Comparison of ENCODE assay signal across 8 mouse cellular contexts in the genomic region with DNA sequence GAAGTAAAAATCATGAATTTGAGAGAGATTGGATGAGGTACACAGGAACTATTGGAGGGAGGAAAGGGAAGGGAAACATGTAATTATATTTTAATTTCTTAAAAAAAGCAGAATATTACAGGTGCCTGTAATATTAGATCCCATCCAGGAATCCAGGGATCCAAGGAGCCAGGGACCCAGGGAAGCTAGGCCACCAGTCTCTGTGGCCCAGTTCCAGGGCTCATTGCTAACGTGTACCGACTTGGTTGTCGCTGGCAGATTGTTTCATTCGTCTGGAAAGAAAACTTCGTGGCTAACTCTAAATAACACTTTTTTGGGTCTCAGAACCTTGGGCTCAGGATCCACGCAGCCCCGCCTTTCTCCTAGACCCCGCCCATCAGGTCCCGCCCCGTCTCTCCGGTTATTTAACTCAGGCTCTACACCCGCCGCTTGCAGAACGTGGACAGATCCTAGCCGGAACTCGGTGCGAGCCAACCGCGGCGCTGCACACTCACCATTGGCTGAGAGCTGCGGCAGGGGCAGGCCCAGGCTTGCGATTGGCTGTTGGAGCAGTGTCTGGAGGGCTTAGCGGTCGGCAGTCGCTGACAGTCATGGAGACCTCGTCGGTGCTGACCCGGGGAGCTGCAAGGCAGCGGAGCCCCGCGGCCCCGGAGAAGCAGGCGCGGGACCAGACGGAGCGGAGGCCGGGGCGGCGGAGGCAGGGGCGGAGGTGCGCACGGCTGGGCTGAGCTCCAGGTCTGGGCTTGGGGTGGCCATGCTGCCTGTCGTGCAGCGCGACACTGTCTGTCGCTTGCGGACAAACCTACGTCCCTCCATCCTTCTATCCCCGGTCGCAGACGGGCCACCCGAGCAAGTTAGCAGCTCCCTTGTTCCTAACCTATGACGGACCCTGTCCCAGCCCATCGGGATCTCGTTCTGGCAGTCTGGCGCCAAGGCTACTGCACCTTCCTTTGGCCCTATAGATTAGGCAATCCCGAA. TPM values are rescaled to one million over a fixed set of nuclear protein-coding genes. Genes with fewer than 3 reads are reported as not detected.
DNase-seq lines count a peak whose midpoint lies in the region; ATAC-seq and TF ChIP-seq lines count a peak whose summit lies in the region.

Gene Engase, plus strand, starts transcription at position 434 of the 978 bp plus-strand sequence.

- peak; percentile 91 for TF ChIP-seq POLR2A in heart, adult 2 months (IDR thresholded peaks at IDR 0.05; ENCODE audit: insufficient read depth, low read depth, low read length)

- no peaks in the 10 kb centered on the region for H3K27me3 ChIP-seq in embryonic facial prominence, embryonic 14.5 days (replicated peaks; ENCODE audit: control insufficient read depth, insufficient read depth, low read length)
- H3K27me3 ChIP-seq in heart, adult 2 months (ENCODE audit: control insufficient read depth, insufficient read depth, low read length), result no peaks in the 10 kb centered on the region
- H3K27me3 ChIP-seq in limb, embryonic 13.5 days, result 0 out of 2 replicates have a peak, but pooled peaks cover 3% of the 10 kb centered on the region
- no peaks in the 10 kb centered on the region for H3K27me3 ChIP-seq in midbrain, embryonic 16.5 days (ENCODE audit: control insufficient read depth, insufficient read depth, low read depth, low read length)

- no peaks in the 10 kb centered on the region for H3K79me2 ChIP-seq in heart, adult 2 months (replicated peaks; ENCODE audit: control insufficient read depth, insufficient read depth, low read length)

- H3K36me3 ChIP-seq in embryonic facial prominence, embryonic 14.5 days (ENCODE audit: control insufficient read depth, insufficient read depth, low read length), result 0 out of 2 replicates have a peak, but pooled peaks cover 9% of the 10 kb centered on the region
- no peaks in the 10 kb centered on the region for H3K36me3 ChIP-seq in heart, adult 2 months (ENCODE audit: control insufficient read depth, insufficient read depth, low read length)
- H3K36me3 ChIP-seq in limb, embryonic 13.5 days, result 0 out of 2 replicates have a peak, but pooled peaks cover 10% of the 10 kb centered on the region
- no peaks in the 10 kb centered on the region for H3K36me3 ChIP-seq in midbrain, embryonic 16.5 days (ENCODE audit: control insufficient read depth, insufficient read depth, low read length)

- H3K4me3 ChIP-seq in embryonic facial prominence, embryonic 14.5 days (ENCODE audit: low read depth, low read length), result peak within 1 kb of the TSS; percentile 71
- peak within 1 kb of the TSS; percentile 70 for H3K4me3 ChIP-seq in heart, adult 2 months
- peak within 1 kb of the TSS; percentile 75 for H3K4me3 ChIP-seq in limb, embryonic 13.5 days
- H3K4me3 ChIP-seq in midbrain, embryonic 16.5 days (ENCODE audit: low read depth, low read length), result peak within 1 kb of the TSS; percentile 87

- H3K4me2 ChIP-seq in embryonic facial prominence, embryonic 14.5 days (ENCODE audit: low read depth, low read length), result peak within 1 kb of the TSS; percentile 94
- peak within 1 kb of the TSS; percentile 91 for H3K4me2 ChIP-seq in limb, embryonic 13.5 days (replicated peaks)
- H3K4me2 ChIP-seq in midbrain, embryonic 16.5 days (ENCODE audit: low read length), result peak within 1 kb of the TSS; percentile 94

- H3K9ac ChIP-seq in embryonic facial prominence, embryonic 14.5 days (ENCODE audit: low read depth, low read length), result peak within 1 kb of the TSS; percentile 75
- peak within 1 kb of the TSS; percentile 96 for H3K9ac ChIP-seq in heart, adult 2 months (ENCODE audit: low read depth, low read length)
- H3K9ac ChIP-seq in limb, embryonic 13.5 days, result peak within 1 kb of the TSS; percentile 82
- H3K9ac ChIP-seq in midbrain, embryonic 16.5 days (ENCODE audit: low read depth, low read length), result peak within 1 kb of the TSS; percentile 84

- H3K9me3 ChIP-seq in embryonic facial prominence, embryonic 14.5 days (ENCODE audit: control insufficient read depth, low read length), result no peaks in the 10 kb centered on the region
- H3K9me3 ChIP-seq in limb, embryonic 13.5 days, result no peaks in the 10 kb centered on the region
- no peaks in the 10 kb centered on the region for H3K9me3 ChIP-seq in midbrain, embryonic 16.5 days (replicated peaks; ENCODE audit: control insufficient read depth, low read length, poor library complexity, severe bottlenecking)

- peak; percentile 100 for ATAC-seq in embryonic facial prominence, embryonic 14.5 days (ENCODE audit: low read depth)
- peak; percentile 100 for ATAC-seq in limb, embryonic 13.5 days (ENCODE audit: low FRiP score, low read depth)
- peak; percentile 99 for ATAC-seq in midbrain, embryonic 16.5 days

- TF ChIP-seq CTCF in heart, adult 2 months (IDR thresholded peaks at IDR 0.05), result no peak

- TF ChIP-seq EP300 in heart, adult 2 months (IDR thresholded peaks at IDR 0.05; ENCODE audit: insufficient read depth, low read depth, low read length), result 0 out of 2 replicates have a peak, but pooled peaks have one; percentile 13

- intact Hi-C loops in heart, adult 2 months (cut with DNase I), result no loop called here

- 2% methylated on average over 39 of the region's 57 CpGs for WGBS in embryonic facial prominence, embryonic 14.5 days
- WGBS in heart, adult 2 months, result under 1% methylated on average over 57 of the region's 57 CpGs
- WGBS in limb, embryonic 13.5 days, result under 1% methylated on average over 57 of the region's 57 CpGs
- under 1% methylated on average over 54 of the region's 57 CpGs for WGBS in midbrain, embryonic 16.5 days

- H3K27ac ChIP-seq in embryonic facial prominence, embryonic 14.5 days (replicated peaks; ENCODE audit: low read depth, low read length), result peak within 1 kb of the TSS; percentile 23; the same call in 1 of the 2 replicates
- peak within 1 kb of the TSS; percentile 75 for H3K27ac ChIP-seq in heart, adult 2 months
- no peak within 1 kb of the TSS for H3K27ac ChIP-seq in limb, embryonic 13.5 days
- peak within 1 kb of the TSS; percentile 66 for H3K27ac ChIP-seq in midbrain, embryonic 16.5 days (ENCODE audit: low read length)

- 0 out of 2 replicates have a peak, but pooled peaks cover 5% of the 10 kb centered on the region for H3K4me1 ChIP-seq in embryonic facial prominence, embryonic 14.5 days (ENCODE audit: control insufficient read depth, insufficient read depth, low read length)
- no peaks in the 10 kb centered on the region; the same call in 1 of the 2 replicates for H3K4me1 ChIP-seq in heart, adult 2 months (ENCODE audit: control insufficient read depth, insufficient read depth, low read length)
- H3K4me1 ChIP-seq in limb, embryonic 13.5 days, result peaks cover 20% of the 10 kb centered on the region
- peaks cover 5% of the 10 kb centered on the region for H3K4me1 ChIP-seq in midbrain, embryonic 16.5 days (ENCODE audit: control insufficient read depth, insufficient read depth, low read length)

- peak; percentile 82 for DNase-seq in 3T3-L1 (ENCODE audit: low read depth, low spot score)
- DNase-seq in adrenal gland, postnatal 4 days (ENCODE audit: low spot score in 2 of 2), result peak; percentile 88 to 93
- DNase-seq in embryonic facial prominence, embryonic 14.5 days (ENCODE audit: low spot score), result peak; percentile 98
- DNase-seq in heart, adult 2 months, result peak; percentile 95 to 98
- peak; percentile 97 to 98 for DNase-seq in kidney, adult 8-10 months
- DNase-seq in spleen, postnatal 10 days (ENCODE audit: low spot score in 2 of 2), result peak; percentile 83 to 93

RNA-seq across cellular contexts. Expression of gene Engase, which starts in this region (rescaled TPM):
- 10 to 100 TPM; 19.6 to 22.3 TPM for total RNA-seq in adrenal gland, postnatal 4 days (2021)
- 6.0 and 7.6 TPM in 2 replicates for polyA plus RNA-seq in embryonic facial prominence, embryonic 14.5 days (2014; fragmentation: Nextera tagmentation; extraction: Ambion mirVana)
- total RNA-seq in heart, adult 2 months (2021), result 1 to 10 TPM; 4.4 to 5.4 TPM
- polyA plus RNA-seq in heart, adult 2 months (2012; rRNA removed), result 5.2 and 7.3 TPM in 2 replicates
- 4.9 and 5.5 TPM in 2 replicates for polyA plus RNA-seq in limb, embryonic 13.5 days (2015; fragmentation: Nextera tagmentation; extraction: Ambion mirVana)
- 5.5 and 5.9 TPM in 2 replicates for polyA plus RNA-seq in midbrain, embryonic 16.5 days (2015; fragmentation: Nextera tagmentation; extraction: Ambion mirVana)
